Mouse (Mus musculus): ENCODE results near the gene Iqch.

The Iqch gene

GRCm38 (mm10) chr9:63377270-63378142 is 224.8 kb downstream of the Iqch start, which contains the start of gene Map2k5:
Gene Map2k5 (minus strand): TSS chr9:63377902.
- DNase-seq (ENCODE audit: low read depth, low spot score): peak; percentile 87

- no peak for DNase-seq (ENCODE audit: low read depth, low spot score)
Observed at GRCm38 (mm10) chr9:63373315-63373714, 229.0 kb downstream of the Iqch start.

- no peak for DNase-seq (ENCODE audit: low read depth, low spot score)
Observed at GRCm38 (mm10) chr9:63372541-63372940, 229.8 kb downstream of the Iqch start.

Measured in ES-CJ7 (cell line).